Comparison of ENCODE assay signal across 8 mouse cellular contexts in genomic region chr1:65112031-65112806, GRCm38 (mm10). TPM values are rescaled to one million over a fixed set of nuclear protein-coding genes. Genes with fewer than 3 reads are reported as not detected.
DNase-seq lines count a peak whose midpoint lies in the region; ATAC-seq and TF ChIP-seq lines count a peak whose summit lies in the region.

No protein-coding gene starts in this region.

- no peaks in the 10 kb centered on the region for H3K9me3 ChIP-seq in heart, postnatal 0 days (replicated peaks; ENCODE audit: control insufficient read depth, low read length)
- H3K9me3 ChIP-seq in liver, embryonic 16.5 days (replicated peaks; ENCODE audit: control insufficient read depth, low read length): no peaks in the 10 kb centered on the region
- H3K9me3 ChIP-seq in neural tube, embryonic 14.5 days (ENCODE audit: control insufficient read depth, low read length): no peaks in the 10 kb centered on the region

- H3K36me3 ChIP-seq in heart, postnatal 0 days (replicated peaks; ENCODE audit: control insufficient read depth, insufficient read depth, low read length): no peaks in the 10 kb centered on the region
- H3K36me3 ChIP-seq in liver, embryonic 16.5 days (ENCODE audit: control insufficient read depth, insufficient read depth): no peaks in the 10 kb centered on the region
- H3K36me3 ChIP-seq in neural tube, embryonic 14.5 days (ENCODE audit: control insufficient read depth, insufficient read depth, low read length): no peaks in the 10 kb centered on the region

- no peak overlapping the region for H3K9ac ChIP-seq in heart, postnatal 0 days (replicated peaks; ENCODE audit: low read depth, low read length)
- no peak overlapping the region for H3K9ac ChIP-seq in liver, embryonic 16.5 days (ENCODE audit: low read depth, low read length)
- no peak overlapping the region for H3K9ac ChIP-seq in neural tube, embryonic 14.5 days (replicated peaks; ENCODE audit: low read depth, low read length)

- no peaks in the 10 kb centered on the region for H3K27me3 ChIP-seq in heart, postnatal 0 days (ENCODE audit: control insufficient read depth, insufficient read depth, low read length)
- H3K27me3 ChIP-seq in liver, embryonic 16.5 days (ENCODE audit: control insufficient read depth, insufficient read depth, low read depth, low read length): no peaks in the 10 kb centered on the region
- no peaks in the 10 kb centered on the region for H3K27me3 ChIP-seq in neural tube, embryonic 14.5 days (ENCODE audit: control insufficient read depth, insufficient read depth, low read length)

- peak; percentile 89 for TF ChIP-seq CTCF in heart, postnatal 0 days (IDR thresholded peaks at IDR 0.05; ENCODE audit: low read depth)

- WGBS in heart, postnatal 0 days: 10% methylated on average over 8 of the region's 8 CpGs
- 9% methylated on average over 8 of the region's 8 CpGs for WGBS in liver, embryonic 16.5 days (ENCODE audit: insufficient replicate concordance)
- WGBS in neural tube, embryonic 14.5 days: 13% methylated on average over 8 of the region's 8 CpGs

- peak overlapping the region; percentile 26 for H3K4me3 ChIP-seq in heart, postnatal 0 days (ENCODE audit: low read depth, low read length)
- peak overlapping the region; percentile 8; the same call in 1 of the 2 replicates for H3K4me3 ChIP-seq in liver, embryonic 16.5 days (ENCODE audit: low read depth, low read length)
- no peak overlapping the region for H3K4me3 ChIP-seq in neural tube, embryonic 14.5 days (ENCODE audit: low read depth, low read length)

- H3K27ac ChIP-seq in heart, postnatal 0 days (ENCODE audit: low read depth): peak overlapping the region; percentile 45; the same call in 1 of the 2 replicates
- H3K27ac ChIP-seq in liver, embryonic 16.5 days (ENCODE audit: low read length): peak overlapping the region; percentile 65
- H3K27ac ChIP-seq in neural tube, embryonic 14.5 days (ENCODE audit: low read depth, low read length): no peak overlapping the region

- H3K4me2 ChIP-seq in heart, postnatal 0 days (ENCODE audit: low read depth, low read length): peak overlapping the region; percentile 55
- H3K4me2 ChIP-seq in liver, embryonic 16.5 days (ENCODE audit: low read depth, low read length): peak overlapping the region; percentile 55
- peak overlapping the region; percentile 27 for H3K4me2 ChIP-seq in neural tube, embryonic 14.5 days (ENCODE audit: low read depth, low read length)

- peak; percentile 95 for DNase-seq in ES-CJ7 (ENCODE audit: low read depth, low spot score)
- peak; percentile 60 for DNase-seq in brain, embryonic 18.5 days (ENCODE audit: low read depth, low spot score)
- peak; percentile 82 for DNase-seq in heart, postnatal 0 days (ENCODE audit: low spot score)
- DNase-seq in kidney, postnatal 4 days: peak; percentile 78 to 81
- DNase-seq in thymus, postnatal 4 days: peak; percentile 58

- TF ChIP-seq EP300 in heart, postnatal 0 days (IDR thresholded peaks at IDR 0.05; ENCODE audit: low read depth): no peak

- no peaks in the 10 kb centered on the region for H3K4me1 ChIP-seq in heart, postnatal 0 days (ENCODE audit: control insufficient read depth, insufficient read depth)
- no peaks in the 10 kb centered on the region; the same call in 1 of the 2 replicates for H3K4me1 ChIP-seq in liver, embryonic 16.5 days (ENCODE audit: control insufficient read depth, low read depth, low read length)
- no peaks in the 10 kb centered on the region for H3K4me1 ChIP-seq in neural tube, embryonic 14.5 days (ENCODE audit: control insufficient read depth, insufficient read depth, low read length)

- peak; percentile 70; the same call in 1 of the 2 replicates for ATAC-seq in erythroblast, adult 5-6 weeks (replicated peaks; ENCODE audit: low FRiP score, poor library complexity, severe bottlenecking)
- peak; percentile 81 for ATAC-seq in heart, postnatal 0 days (ENCODE audit: insufficient read depth, low read depth)
- ATAC-seq in liver, embryonic 16.5 days (ENCODE audit: low read depth): peak; percentile 43
- peak; percentile 85; the same call in 1 of the 2 replicates for ATAC-seq in neural tube, embryonic 14.5 days (ENCODE audit: low read depth)

RNA-seq across cellular contexts. Expression of gene Gm28845, which starts 7.1 kb away (rescaled TPM):
- not detected in 2 replicates for total RNA-seq in erythroblast, adult 5-6 weeks (2015; ENCODE audit: low replicate concordance)
- 1.3 TPM in 1 of 2 replicates, not detected in the other for total RNA-seq in erythroblast, adult 5-6 weeks (2017; ENCODE audit: low replicate concordance)
- total RNA-seq in heart, postnatal 0 days (2014; rRNA removed; ENCODE audit: low replicate concordance): not detected in 2 replicates
- not detected in 2 replicates for polyA plus RNA-seq in heart, postnatal 0 days (2015; fragmentation: Nextera tagmentation; extraction: Ambion mirVana)
- polyA plus RNA-seq in liver, embryonic 16.5 days (2015; fragmentation: Nextera tagmentation; extraction: Ambion mirVana): not detected in 2 replicates
- polyA plus RNA-seq in neural tube, embryonic 14.5 days (2014; fragmentation: Nextera tagmentation; extraction: Ambion mirVana): not detected in 2 replicates

RNA-seq across cellular contexts. Expression of gene Cryga, which starts 9.0 kb away (rescaled TPM):
- not detected in 2 replicates for total RNA-seq in erythroblast, adult 5-6 weeks (2015; ENCODE audit: low replicate concordance)
- total RNA-seq in erythroblast, adult 5-6 weeks (2017; ENCODE audit: low replicate concordance): not detected in 2 replicates
- not detected in 2 replicates for total RNA-seq in heart, postnatal 0 days (2014; rRNA removed; ENCODE audit: low replicate concordance)
- not detected in 2 replicates for polyA plus RNA-seq in heart, postnatal 0 days (2015; fragmentation: Nextera tagmentation; extraction: Ambion mirVana)
- not detected in 2 replicates for polyA plus RNA-seq in liver, embryonic 16.5 days (2015; fragmentation: Nextera tagmentation; extraction: Ambion mirVana)
- not detected in 2 replicates for polyA plus RNA-seq in neural tube, embryonic 14.5 days (2014; fragmentation: Nextera tagmentation; extraction: Ambion mirVana)

RNA-seq across cellular contexts. Expression of gene D630023F18Rik, which starts 10.8 kb away (rescaled TPM):
- total RNA-seq in erythroblast, adult 5-6 weeks (2015; ENCODE audit: low replicate concordance): 1.7 TPM in 1 of 2 replicates, not detected in the other
- not detected in 2 replicates for total RNA-seq in erythroblast, adult 5-6 weeks (2017; ENCODE audit: low replicate concordance)
- not detected in 2 replicates for total RNA-seq in heart, postnatal 0 days (2014; rRNA removed; ENCODE audit: low replicate concordance)
- 0.11 TPM in 1 of 2 replicates, not detected in the other for polyA plus RNA-seq in heart, postnatal 0 days (2015; fragmentation: Nextera tagmentation; extraction: Ambion mirVana)
- 0.13 and 0.48 TPM in 2 replicates for polyA plus RNA-seq in liver, embryonic 16.5 days (2015; fragmentation: Nextera tagmentation; extraction: Ambion mirVana)
- 0.76 and 1.0 TPM in 2 replicates for polyA plus RNA-seq in neural tube, embryonic 14.5 days (2014; fragmentation: Nextera tagmentation; extraction: Ambion mirVana)

RNA-seq across cellular contexts. Expression of gene Crygb, which starts 30.1 kb away (rescaled TPM):
- total RNA-seq in erythroblast, adult 5-6 weeks (2015; ENCODE audit: low replicate concordance): not detected in 2 replicates
- not detected in 2 replicates for total RNA-seq in erythroblast, adult 5-6 weeks (2017; ENCODE audit: low replicate concordance)
- 0.31 TPM in 1 of 2 replicates, not detected in the other for total RNA-seq in heart, postnatal 0 days (2014; rRNA removed; ENCODE audit: low replicate concordance)
- not detected in 2 replicates for polyA plus RNA-seq in heart, postnatal 0 days (2015; fragmentation: Nextera tagmentation; extraction: Ambion mirVana)
- not detected in 2 replicates for polyA plus RNA-seq in liver, embryonic 16.5 days (2015; fragmentation: Nextera tagmentation; extraction: Ambion mirVana)
- polyA plus RNA-seq in neural tube, embryonic 14.5 days (2014; fragmentation: Nextera tagmentation; extraction: Ambion mirVana): 0.68 and 1.1 TPM in 2 replicates

RNA-seq across cellular contexts. Expression of gene Crygc, which starts 38.7 kb away (rescaled TPM):
- not detected in 2 replicates for total RNA-seq in erythroblast, adult 5-6 weeks (2015; ENCODE audit: low replicate concordance)
- not detected in 2 replicates for total RNA-seq in erythroblast, adult 5-6 weeks (2017; ENCODE audit: low replicate concordance)
- total RNA-seq in heart, postnatal 0 days (2014; rRNA removed; ENCODE audit: low replicate concordance): not detected in 2 replicates
- polyA plus RNA-seq in heart, postnatal 0 days (2015; fragmentation: Nextera tagmentation; extraction: Ambion mirVana): not detected in 2 replicates
- polyA plus RNA-seq in liver, embryonic 16.5 days (2015; fragmentation: Nextera tagmentation; extraction: Ambion mirVana): not detected in 2 replicates
- not detected in 2 replicates for polyA plus RNA-seq in neural tube, embryonic 14.5 days (2014; fragmentation: Nextera tagmentation; extraction: Ambion mirVana)
